Mouse (Mus musculus) mouse embryonic stem cell (cell line): ENCODE data around the gene Tmem200a.

Experiments used
- in situ Hi-C, 2 experiments: fragments of 300-500 bp; cut with MboI; formaldehyde crosslinking; loops; 1 replicate in 1 of 2; 3 replicates in 1 of 2; pipeline ENCODE4 v1.14.3; 2019 to 2020; ENCODE audit warnings: low sequenced_read_pairs in 2 of 2, low pct_unique_long_range_greater_than_20kb in 1 of 2, mixed read lengths in 1 of 2; ENCODE audit not compliant: unreplicated experiment in 1 of 2

Tmem200a gene

DNA sequence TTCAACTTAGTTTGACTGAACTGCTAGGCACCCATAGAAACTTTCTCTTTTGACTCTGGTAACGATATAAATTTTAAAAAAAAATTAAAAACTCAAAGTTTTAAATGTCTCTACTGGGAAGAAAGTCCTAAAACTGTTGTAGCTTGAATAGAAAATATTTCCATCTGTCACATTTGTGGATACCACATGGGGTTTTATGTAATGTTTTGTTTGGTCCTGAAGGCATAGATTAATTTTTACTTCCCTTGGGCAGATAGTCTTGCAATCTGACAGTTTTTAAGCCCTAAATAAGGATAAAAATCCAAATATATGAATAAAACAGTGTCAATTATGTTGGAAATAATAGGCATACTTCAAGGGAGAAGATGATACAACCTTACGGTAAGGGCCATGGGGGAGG is 78.0 kb downstream of the Tmem200a start:
- in situ Hi-C loops = no loop called here

- in situ Hi-C loops = no loop called here
Observed at GRCm38 (mm10) chr10:25999291-25999930, 79.4 kb downstream of the Tmem200a start.

GRCm38 (mm10) chr10:25984056-25984455 is 94.8 kb downstream of the Tmem200a start:
- in situ Hi-C loops = no loop called here

DNA sequence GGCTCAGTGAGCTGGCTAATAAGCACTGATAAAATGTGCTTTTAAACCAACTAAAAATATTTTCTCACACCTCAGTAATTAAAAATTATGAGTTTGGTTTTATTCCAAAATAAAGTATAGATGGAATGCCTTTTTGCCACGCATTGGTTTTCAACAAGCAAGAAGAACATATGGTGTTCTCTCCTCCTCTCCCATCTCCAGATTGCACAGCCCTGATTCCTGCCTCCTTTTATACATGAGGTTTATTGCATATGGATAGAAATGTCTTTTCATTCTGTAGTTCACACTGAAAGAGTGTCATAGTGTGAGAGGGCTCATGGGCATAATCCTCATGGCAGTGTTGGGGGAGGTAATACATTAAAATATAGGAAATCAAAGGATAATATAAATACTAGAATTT is 96.2 kb downstream of the Tmem200a start:
- in situ Hi-C loops = no loop called here

DNA sequence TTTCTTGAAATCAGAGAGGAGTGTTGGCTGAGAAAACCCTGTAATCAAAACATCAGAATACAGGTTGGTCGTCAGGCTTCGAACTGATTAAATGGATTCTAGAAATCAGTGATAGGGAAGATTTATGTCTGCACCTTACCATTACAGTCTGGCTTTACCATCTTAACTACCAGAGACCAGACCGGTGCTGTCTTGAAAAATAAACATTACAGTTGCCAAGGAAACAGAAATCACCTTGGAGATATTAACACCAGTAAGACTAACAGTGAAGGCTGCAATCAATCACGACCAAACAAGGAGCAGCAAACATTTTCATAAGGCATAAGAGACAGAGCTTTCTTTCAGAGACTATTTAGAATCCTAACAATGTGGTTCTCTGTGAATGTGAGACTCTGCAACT is 116.0 kb downstream of the Tmem200a start:
- in situ Hi-C loops = no loop called here

DNA sequence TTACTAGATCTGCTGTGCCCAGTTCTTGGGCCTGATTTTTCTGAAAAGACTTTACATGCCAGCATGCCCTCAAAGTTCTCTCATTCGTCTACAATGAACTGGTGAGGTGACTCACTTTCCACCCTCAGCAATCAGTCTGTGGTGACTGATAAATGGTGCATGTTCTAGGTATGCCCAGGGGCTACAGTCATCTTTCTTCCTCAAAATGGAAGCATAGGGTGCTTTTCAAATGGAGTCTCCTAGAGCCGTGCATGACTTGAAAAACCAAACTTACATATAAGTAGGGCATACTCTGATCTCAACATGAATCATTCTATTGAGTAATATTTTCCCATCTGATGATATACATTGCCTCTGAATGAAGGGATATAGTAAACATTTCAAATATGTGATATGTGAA is 117.8 kb downstream of the Tmem200a start:
- in situ Hi-C loops = no loop called here

DNA sequence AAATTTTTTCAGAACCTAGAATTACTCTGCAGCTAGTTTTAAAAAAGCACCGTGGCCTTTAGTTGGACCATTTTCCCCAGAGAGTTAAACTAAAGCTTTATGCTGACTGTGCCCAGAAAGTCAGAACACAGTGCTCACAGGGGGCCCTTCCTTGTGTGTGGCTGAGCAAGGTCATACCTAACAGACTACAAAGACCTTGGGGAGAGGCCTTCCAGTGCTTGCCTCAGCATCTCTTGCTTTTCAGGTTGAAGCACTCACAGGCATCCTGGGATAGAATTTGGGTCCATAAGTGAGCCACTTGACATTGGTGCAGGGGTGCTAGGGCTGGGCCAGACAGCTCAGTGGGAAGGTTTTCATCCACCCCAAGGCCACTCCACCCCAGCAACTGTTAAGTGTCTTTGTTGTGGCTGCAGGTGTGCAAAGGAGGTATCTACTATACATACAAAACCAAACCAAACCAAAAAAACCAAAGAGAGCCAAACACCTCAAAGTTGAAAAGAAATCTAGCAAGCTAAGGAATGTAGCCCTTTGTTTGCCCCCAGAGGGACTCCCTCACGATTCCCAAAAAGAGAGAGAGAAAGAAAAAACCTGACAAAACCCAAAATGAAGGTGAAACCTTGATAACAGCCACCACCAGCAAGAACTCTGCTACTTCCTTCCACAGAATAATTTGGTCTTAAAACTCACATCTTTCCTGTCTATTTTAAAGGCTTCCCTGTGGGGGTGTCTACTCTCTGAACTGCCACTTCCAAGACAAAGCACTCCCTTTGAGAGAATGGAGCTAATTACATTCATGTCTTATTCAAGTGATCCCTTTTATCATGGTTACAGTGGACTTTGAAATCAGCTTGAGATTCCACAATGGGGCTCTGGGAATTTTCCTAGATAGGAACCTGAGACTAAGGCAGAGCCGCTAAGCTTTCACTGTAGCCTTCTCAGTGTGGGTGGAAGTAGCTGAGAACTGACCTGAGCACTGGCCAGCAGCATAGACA is 119.8 kb downstream of the Tmem200a start:
- in situ Hi-C loops = no loop called here

- in situ Hi-C loops = no loop called here
Observed at GRCm38 (mm10) chr10:25954641-25955228, 124.1 kb downstream of the Tmem200a start.

GRCm38 (mm10) chr10:25952838-25953237 is 126.0 kb downstream of the Tmem200a start:
- in situ Hi-C loops = no loop called here

- in situ Hi-C loops = no loop called here
Observed at GRCm38 (mm10) chr10:25952150-25952549, 126.7 kb downstream of the Tmem200a start.

DNA sequence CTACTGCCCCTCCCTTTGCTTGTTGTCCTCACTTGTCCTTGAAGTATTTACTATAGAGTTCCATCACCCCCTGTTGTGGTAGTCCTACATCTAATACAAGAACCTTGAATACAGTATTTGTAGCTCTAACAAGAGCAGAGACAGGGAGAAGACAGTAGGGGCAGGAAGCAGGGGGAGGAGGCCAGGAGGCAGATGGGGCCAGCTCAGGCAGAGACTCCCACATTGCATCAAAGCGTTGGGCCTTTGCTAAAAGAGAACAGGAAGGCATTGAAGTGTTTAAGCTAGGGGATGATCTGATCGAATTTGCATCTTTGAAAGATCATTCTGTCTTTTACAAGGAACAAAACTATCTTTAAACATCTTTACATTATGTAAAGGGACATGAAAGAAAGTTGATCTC is 133.0 kb downstream of the Tmem200a start:
- in situ Hi-C loops = no loop called here

GRCm38 (mm10) chr10:25944641-25945040 is 134.2 kb downstream of the Tmem200a start:
- in situ Hi-C loops = no loop called here

DNA sequence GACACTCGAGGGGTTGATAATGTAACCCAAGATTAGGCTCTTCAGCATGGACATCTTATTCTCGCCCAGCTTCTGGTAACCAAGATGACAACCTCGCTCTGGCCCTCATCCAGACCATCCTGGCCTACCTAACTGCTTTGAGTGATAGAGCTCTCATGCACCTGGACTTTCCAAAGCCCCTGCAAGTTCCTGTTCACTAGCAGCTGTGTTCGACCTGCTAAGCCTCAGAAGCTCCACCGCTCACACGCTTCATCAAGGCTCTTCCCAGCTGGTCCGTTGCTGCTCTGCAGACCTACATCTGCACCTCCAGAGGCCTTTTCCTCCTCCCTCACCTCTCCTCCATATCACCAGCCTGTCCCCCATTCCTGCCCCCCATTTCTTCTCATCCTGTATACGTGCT is 147.1 kb downstream of the Tmem200a start:
- in situ Hi-C loops = no loop called here

- in situ Hi-C loops = no loop called here
Observed at GRCm38 (mm10) chr10:25929401-25930150, 149.3 kb downstream of the Tmem200a start.

DNA sequence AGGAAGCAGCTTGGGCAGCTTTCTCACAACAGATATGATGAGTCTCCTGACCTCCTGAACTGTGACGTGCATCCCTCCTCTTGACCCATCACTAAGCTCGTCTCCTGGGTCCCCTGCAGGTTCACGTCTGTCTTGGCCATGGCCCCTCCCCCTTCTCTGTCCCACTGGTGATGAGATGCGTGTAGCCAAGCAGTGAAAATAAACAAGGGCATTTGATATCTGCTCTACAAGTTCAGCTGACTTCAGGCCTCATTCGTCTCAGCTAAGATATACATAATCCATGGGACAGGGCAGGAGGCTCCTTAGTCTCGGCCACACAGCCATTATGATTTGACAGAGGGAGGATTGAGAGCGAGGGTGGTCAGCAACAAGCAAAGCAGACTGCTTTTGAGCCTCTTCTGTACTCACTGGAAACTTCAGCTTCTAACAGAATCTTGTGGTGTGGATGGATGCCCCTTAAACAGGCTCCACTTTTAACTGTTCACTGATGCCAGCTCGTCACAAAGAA is 149.9 kb downstream of the Tmem200a start:
- in situ Hi-C loops = no loop called here

- in situ Hi-C loops = no loop called here
Observed at GRCm38 (mm10) chr10:25928448-25928786, 150.4 kb downstream of the Tmem200a start.

GRCm38 (mm10) chr10:25927553-25928447 is 151.1 kb downstream of the Tmem200a start:
- in situ Hi-C loops = no loop called here
